Mouse (Mus musculus): ENCODE data around the gene St3gal3.

Gene St3gal3

GRCm38 (mm10) chr4:118054615-118055014, 80.1 kb downstream of the St3gal3 start:
- no peak for DNase-seq (ENCODE audit: low read depth, low spot score)

- DNase-seq (ENCODE audit: low read depth, low spot score), result no peak
These were observed 80.8 kb downstream of the St3gal3 start for GRCm38 (mm10) chr4:118053904-118054303.

- DNase-seq (ENCODE audit: low read depth, low spot score), result no peak
These were observed 85.0 kb downstream of the St3gal3 start for GRCm38 (mm10) chr4:118049606-118050302.

GRCm38 (mm10) chr4:118044510-118044909, 90.2 kb downstream of the St3gal3 start:
- no peak for DNase-seq (ENCODE audit: low read depth, low spot score)

GRCm38 (mm10) chr4:118043331-118044002, 91.2 kb downstream of the St3gal3 start:
- DNase-seq (ENCODE audit: low read depth, low spot score), result no peak

GRCm38 (mm10) chr4:118042671-118043320, 91.9 kb downstream of the St3gal3 start:
- DNase-seq (ENCODE audit: low read depth, low spot score), result no peak

GRCm38 (mm10) chr4:118041145-118041544, 93.6 kb downstream of the St3gal3 start:
- DNase-seq (ENCODE audit: low read depth, low spot score), result no peak

- no peak for DNase-seq (ENCODE audit: low read depth, low spot score)
These were observed 94.1 kb downstream of the St3gal3 start for GRCm38 (mm10) chr4:118040650-118041049.

- no peak for DNase-seq (ENCODE audit: low read depth, low spot score)
These were observed 94.8 kb downstream of the St3gal3 start for GRCm38 (mm10) chr4:118039964-118040363.

GRCm38 (mm10) chr4:118038023-118038422, 96.7 kb downstream of the St3gal3 start:
- DNase-seq (ENCODE audit: low read depth, low spot score), result no peak

GRCm38 (mm10) chr4:118037406-118037805, 97.3 kb downstream of the St3gal3 start:
- no peak for DNase-seq (ENCODE audit: low read depth, low spot score)

- no peak for DNase-seq (ENCODE audit: low read depth, low spot score)
These were observed 98.2 kb downstream of the St3gal3 start for GRCm38 (mm10) chr4:118036531-118036930.

- peak; percentile 16 for DNase-seq (ENCODE audit: low read depth, low spot score)
These were observed 99.6 kb downstream of the St3gal3 start for GRCm38 (mm10) chr4:118035090-118035489.

GRCm38 (mm10) chr4:118033026-118033425, 101.7 kb downstream of the St3gal3 start:
- DNase-seq (ENCODE audit: low read depth, low spot score), result no peak

- DNase-seq (ENCODE audit: low read depth, low spot score), result no peak
These were observed 102.9 kb downstream of the St3gal3 start for GRCm38 (mm10) chr4:118031776-118032170.

GRCm38 (mm10) chr4:118031132-118031775, 103.5 kb downstream of the St3gal3 start:
- no peak for DNase-seq (ENCODE audit: low read depth, low spot score)

GRCm38 (mm10) chr4:118030330-118030729, 104.4 kb downstream of the St3gal3 start:
- DNase-seq (ENCODE audit: low read depth, low spot score), result no peak

- no peak for DNase-seq (ENCODE audit: low read depth, low spot score)
These were observed 104.8 kb downstream of the St3gal3 start for GRCm38 (mm10) chr4:118029892-118030291.

GRCm38 (mm10) chr4:118028994-118029393, 105.7 kb downstream of the St3gal3 start:
- DNase-seq (ENCODE audit: low read depth, low spot score), result no peak

GRCm38 (mm10) chr4:118025931-118026330, 108.8 kb downstream of the St3gal3 start:
- no peak for DNase-seq (ENCODE audit: low read depth, low spot score)

GRCm38 (mm10) chr4:118025381-118025780, 109.3 kb downstream of the St3gal3 start:
- DNase-seq (ENCODE audit: low read depth, low spot score), result no peak

- DNase-seq (ENCODE audit: low read depth, low spot score), result no peak
These were observed 111.9 kb downstream of the St3gal3 start for GRCm38 (mm10) chr4:118022811-118023210.

Measured in A20 (cell line).